Mouse (Mus musculus) heart, postnatal 0 days (tissue): Measurements from ENCODE around the gene Ubtf. TPM values are rescaled to one million over a fixed set of nuclear protein-coding genes. Genes with fewer than 3 reads are reported as not detected.

Experiments used
- ATAC-seq: fragments of 200-750 bp; cut with Nextera tagmentation; 2 replicates; pipeline ENCODE4 v1.8.0; 2017; ENCODE audit warnings: low read depth, moderate number of reproducible peaks, moderate library complexity; ENCODE audit not compliant: insufficient read depth
- DNase-seq: peaks from one replicate; pipeline ENCODE4 v3.0.0-alpha.2; 2016; ENCODE audit warnings: low spot score
- H3K27ac ChIP-seq: fragments of 300-500 bp; sonication (generic); 2 replicates; pipeline ENCODE4 v1.5.1; 2014; ENCODE audit warnings: low read depth, mild to moderate bottlenecking
- H3K27me3 ChIP-seq: fragments of 300-500 bp; sonication (generic); 2 replicates; pipeline ENCODE4 v1.6.1; 2014; ENCODE audit warnings: low read length, mixed read lengths; ENCODE audit not compliant: control insufficient read depth, insufficient read depth
- H3K36me3 ChIP-seq: fragments of 300-500 bp; sonication (generic); replicated peaks from 2 replicates; pipeline ENCODE4 v1.6.1; 2014; ENCODE audit warnings: low read length, mixed read lengths; ENCODE audit not compliant: control insufficient read depth, insufficient read depth
- H3K4me1 ChIP-seq: fragments of 300-500 bp; sonication (generic); 2 replicates; pipeline ENCODE4 v1.6.1; 2014; ENCODE audit warnings: antibody characterized with exemption; ENCODE audit not compliant: control insufficient read depth, insufficient read depth
- H3K4me2 ChIP-seq: fragments of 300-500 bp; sonication (generic); 2 replicates; pipeline ENCODE4 v1.6.1; 2014; ENCODE audit warnings: low read depth, mild to moderate bottlenecking, low read length, moderate library complexity
- H3K4me3 ChIP-seq: fragments of 300-500 bp; sonication (generic); 2 replicates; pipeline ENCODE4 v1.5.1; 2014; ENCODE audit warnings: low read depth, low read length
- H3K9ac ChIP-seq: fragments of 300-500 bp; sonication (generic); replicated peaks from 2 replicates; pipeline ENCODE4 v1.6.1; 2014; ENCODE audit warnings: low read depth, low read length, mixed read lengths
- H3K9me3 ChIP-seq: fragments of 300-500 bp; sonication (generic); replicated peaks from 2 replicates; pipeline ENCODE4 v1.6.1; 2016; ENCODE audit warnings: low read length; ENCODE audit not compliant: control insufficient read depth
- CTCF ChIP-seq: IDR thresholded peaks from 2 replicates; pipeline ENCODE4 v1.5.1; 2016; ENCODE audit warnings: antibody characterized with exemption, control low read depth, low read depth
- EP300 ChIP-seq: IDR thresholded peaks from 2 replicates; pipeline ENCODE4 v1.6.1; 2016; ENCODE audit warnings: antibody characterized with exemption, low read depth
- WGBS: fragments of 180-500 bp; shearing (Covaris S2); extraction: QIAGEN DNeasy Blood & Tissue Kit; methylation state at CpG from one replicate; pipeline ENCODE4 v1.1.7; 2014; 5-methylcytosine and 5-hydroxymethylcytosine counted together
- polyA plus RNA-seq: library from polyadenylated mRNA; unstranded; fragments of >200 nt; fragmentation: Nextera tagmentation; extraction: Ambion mirVana; gene quantifications from 2 replicates; pipeline ENCODE4 v1.2.1, GENCODE M21; 2015
- total RNA-seq: library from RNA; depleted of rRNA; stranded (reverse); fragments of >200 nt; gene quantifications from 2 replicates; pipeline ENCODE4 v1.2.3, GENCODE M21; 2014; ENCODE audit warnings: low replicate concordance

Gene Ubtf
- total and polyA plus RNA-seq, 2 experiments from 2014 or later, result 34.5 to 42.5 TPM

- no peak overlapping the region for H3K4me2 ChIP-seq
- 0 out of 2 replicates have a peak, but pooled peaks cover 6% of the 10 kb centered on the region for H3K4me1 ChIP-seq
- H3K36me3 ChIP-seq, result peaks cover 55% of the 10 kb centered on the region
- H3K9ac ChIP-seq, result 0 out of 2 replicates have a peak overlapping the region, but pooled peaks have one; percentile 11
- WGBS, result 72% methylated on average over 2 of the region's 2 CpGs
- ATAC-seq (no peak), DNase-seq (no peak)
- no peaks in the 10 kb centered on the region for H3K27me3 ChIP-seq
- no peaks in the 10 kb centered on the region for H3K9me3 ChIP-seq
- H3K4me3 ChIP-seq, result no peak overlapping the region
- TF ChIP-seq EP300, result no peak
- no peak for TF ChIP-seq CTCF
- no peak overlapping the region for H3K27ac ChIP-seq
Observed at GRCm38 (mm10) chr11:102288913-102289312, 30.6 kb downstream of the Ubtf start.

GRCm38 (mm10) chr11:102288027-102288804, 31.3 kb downstream of the Ubtf start:
- no peak overlapping the region for H3K27ac ChIP-seq
- H3K4me3 ChIP-seq, result no peak overlapping the region
- no peaks in the 10 kb centered on the region for H3K9me3 ChIP-seq
- 0 out of 2 replicates have a peak overlapping the region, but pooled peaks have one; percentile 11 for H3K9ac ChIP-seq
- ATAC-seq (no peak), DNase-seq (no peak)
- 0 out of 2 replicates have a peak, but pooled peaks cover 6% of the 10 kb centered on the region for H3K4me1 ChIP-seq
- TF ChIP-seq EP300 (no peak), CTCF (no peak)
- no peak overlapping the region for H3K4me2 ChIP-seq
- 81% methylated on average over 8 of the region's 8 CpGs for WGBS
- H3K36me3 ChIP-seq, result peaks cover 49% of the 10 kb centered on the region
- H3K27me3 ChIP-seq, result no peaks in the 10 kb centered on the region

GRCm38 (mm10) chr11:102287485-102287884, 32.1 kb downstream of the Ubtf start:
- WGBS, result 93% methylated on average over 8 of the region's 8 CpGs
- no peaks in the 10 kb centered on the region for H3K9me3 ChIP-seq
- H3K36me3 ChIP-seq, result peaks cover 42% of the 10 kb centered on the region
- H3K4me1 ChIP-seq, result 0 out of 2 replicates have a peak, but pooled peaks cover 6% of the 10 kb centered on the region
- DNase-seq (no peak), ATAC-seq (no peak)
- H3K27ac ChIP-seq, result no peak overlapping the region
- H3K4me3 ChIP-seq, result no peak overlapping the region
- TF ChIP-seq CTCF (no peak; the same call in 1 of the 2 replicates), EP300 (no peak)
- no peaks in the 10 kb centered on the region for H3K27me3 ChIP-seq
- no peak overlapping the region for H3K9ac ChIP-seq
- no peak overlapping the region for H3K4me2 ChIP-seq

- Histone ChIP-seq H3K9ac (peak overlapping the region; percentile 80), H3K4me2 (peak overlapping the region; percentile 76), H3K36me3 (peaks cover 20% of the 10 kb centered on the region), H3K9me3 (no peaks in the 10 kb centered on the region), H3K27ac (peak overlapping the region; percentile 77), H3K4me1 (0 out of 2 replicates have a peak, but pooled peaks cover 6% of the 10 kb centered on the region), H3K4me3 (peak overlapping the region; percentile 84), H3K27me3 (no peaks in the 10 kb centered on the region)
- 3% methylated on average over 31 of the region's 31 CpGs for WGBS
- ATAC-seq (peak; percentile 48), DNase-seq (no peak)
- TF ChIP-seq CTCF (no peak), EP300 (no peak)
Observed at GRCm38 (mm10) chr11:102285095-102285834, 34.3 kb downstream of the Ubtf start.

GRCm38 (mm10) chr11:102284501-102285094, 34.9 kb downstream of the Ubtf start, which contains the start of gene Tmub2:
Tmub2 (plus strand) TSS chr11:102284931.
- no peaks in the 10 kb centered on the region for H3K27me3 ChIP-seq
- H3K27ac ChIP-seq, result peak within 1 kb of the TSS; percentile 77
- peaks cover 16% of the 10 kb centered on the region for H3K36me3 ChIP-seq
- H3K4me3 ChIP-seq, result peak within 1 kb of the TSS; percentile 84
- DNase-seq (peak; percentile 99), ATAC-seq (peak; percentile 95)
- peak within 1 kb of the TSS; percentile 80 for H3K9ac ChIP-seq
- H3K4me2 ChIP-seq, result peak within 1 kb of the TSS; percentile 76
- H3K9me3 ChIP-seq, result no peaks in the 10 kb centered on the region
- under 1% methylated on average over 32 of the region's 32 CpGs for WGBS
- TF ChIP-seq EP300, result no peak
- 0 out of 2 replicates have a peak, but pooled peaks have one; percentile 0 for TF ChIP-seq CTCF
- 0 out of 2 replicates have a peak, but pooled peaks cover 6% of the 10 kb centered on the region for H3K4me1 ChIP-seq
